Comparison of ENCODE assay signal across 21 mouse cellular contexts in the genomic region with DNA sequence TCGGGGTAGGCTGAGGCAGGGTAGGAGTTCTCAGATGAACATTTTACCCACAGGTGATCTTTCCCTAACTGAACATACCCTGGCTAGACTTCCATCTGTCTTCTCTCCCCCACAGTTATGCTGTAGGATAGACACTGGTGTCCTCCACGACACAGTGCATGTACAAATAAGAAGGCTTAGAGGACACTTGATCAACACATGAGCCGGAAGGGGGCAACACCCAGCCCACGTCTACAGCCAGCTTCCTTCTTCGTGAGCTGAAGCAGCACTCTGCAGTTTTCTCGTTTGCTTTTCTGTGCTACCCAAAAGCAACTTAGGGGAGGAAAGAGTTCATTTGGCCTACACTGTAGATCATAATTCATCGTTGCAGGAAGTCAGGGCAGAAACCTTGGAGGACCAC.
DNase-seq lines count a peak whose midpoint lies in the region; ATAC-seq and TF ChIP-seq lines count a peak whose summit lies in the region.
"Had no signal": no experiment of that assay in that cellular context is flagged by ENCODE, and none has a peak within 500 bp of the region (broad histone marks: within the 10 kb centered on the region; RNA-seq: fewer than 3 reads in every experiment).

No protein-coding gene starts in this region.

- intact Hi-C loops in heart, postnatal 25 days (cut with DNase I) = no loop called here

- TF ChIP-seq CTCF in kidney, postnatal 0 days (IDR thresholded peaks at IDR 0.05; ENCODE audit: low read depth) = no peak

- no peaks in the 10 kb centered on the region for H3K27me3 ChIP-seq in kidney, postnatal 0 days (ENCODE audit: insufficient read depth, low read length)
- H3K27me3 ChIP-seq: embryonic facial prominence, embryonic 15.5 days; hindbrain, embryonic 15.5 days; neural tube, embryonic 13.5 days; Patski had no signal

- ATAC-seq in kidney, postnatal 0 days (replicated peaks; ENCODE audit: low FRiP score, low read depth) = no peak
- ATAC-seq: activated CD4-positive, CD25-positive, alpha-beta regulatory T cell, adult 4 months; forebrain, embryonic 14.5 days; midbrain, embryonic 16.5 days; Patski had no signal

- H3K9ac ChIP-seq in kidney, postnatal 0 days (ENCODE audit: low read depth, low read length) = no peak overlapping the region
- H3K9ac ChIP-seq: embryonic facial prominence, embryonic 15.5 days; hindbrain, embryonic 15.5 days; neural tube, embryonic 13.5 days had no signal

- no peak overlapping the region for H3K4me2 ChIP-seq in kidney, postnatal 0 days (ENCODE audit: low read length)
- H3K4me2 ChIP-seq: embryonic facial prominence, embryonic 15.5 days; hindbrain, embryonic 15.5 days; neural tube, embryonic 13.5 days had no signal

- H3K27ac ChIP-seq in kidney, postnatal 0 days = peak overlapping the region; percentile 39; the same call in 1 of the 2 replicates
- H3K27ac ChIP-seq: embryonic facial prominence, embryonic 15.5 days; hindbrain, embryonic 15.5 days; neural tube, embryonic 13.5 days had no signal

- no peak overlapping the region for H3K4me3 ChIP-seq in kidney, postnatal 0 days (replicated peaks; ENCODE audit: low read depth, low read length)
- H3K4me3 ChIP-seq: embryonic facial prominence, embryonic 15.5 days; hindbrain, embryonic 15.5 days; myocyte; neural tube, embryonic 13.5 days had no signal

- peaks cover 5% of the 10 kb centered on the region; the same call in 1 of the 2 replicates for H3K4me1 ChIP-seq in kidney, postnatal 0 days (replicated peaks; ENCODE audit: insufficient read depth, low read length)
- H3K4me1 ChIP-seq: hindbrain, embryonic 15.5 days; neural tube, embryonic 13.5 days had no signal

- no peaks in the 10 kb centered on the region for H3K9me3 ChIP-seq in kidney, postnatal 0 days (replicated peaks; ENCODE audit: low read length)
- H3K9me3 ChIP-seq: embryonic facial prominence, embryonic 15.5 days; hindbrain, embryonic 15.5 days; neural tube, embryonic 13.5 days had no signal

- WGBS in kidney, postnatal 0 days = 41% methylated on average over 7 of the region's 7 CpGs

- no peaks in the 10 kb centered on the region for H3K36me3 ChIP-seq in kidney, postnatal 0 days (ENCODE audit: insufficient read depth, low read length)
- H3K36me3 ChIP-seq: embryonic facial prominence, embryonic 15.5 days; G1E; hindbrain, embryonic 15.5 days; neural tube, embryonic 13.5 days had no signal

- DNase-seq in heart, adult 11 months = peak; percentile 88
- no peak for DNase-seq in heart, postnatal 25 days (ENCODE audit: low spot score)
- DNase-seq in kidney, postnatal 0 days (ENCODE audit: low spot score) = peak; percentile 22
- no peak for DNase-seq in kidney, postnatal 14 days
- peak; percentile 13 for DNase-seq in lung, postnatal 10 days
- no peak for DNase-seq in lung, postnatal 4 days
- peak; percentile 87 for DNase-seq in R1 (ENCODE audit: low read depth, low spot score)
- no peak for DNase-seq in embryo, embryonic 9.5 days (ENCODE audit: extremely low spot score)
- DNase-seq: adrenal gland, adult 8-10 months; cerebellum, adult 18-20 months; cerebellum, postnatal 25 days; gastrocnemius, postnatal 14 days had no signal

Comparison
In these comparisons a context has a peak if more than half of its experiments do, and no peak if none do; other contexts are left out.
1. DNase-seq: peak in heart, adult 11 months (single experiment), kidney, postnatal 0 days (single experiment), lung, postnatal 10 days (single experiment) and R1 (single experiment); none in heart, postnatal 25 days (single experiment), kidney, postnatal 14 days (single experiment), lung, postnatal 4 days (0 of 2) and embryo, embryonic 9.5 days (single experiment).